Mouse (Mus musculus) thymus, adult 18-20 months (tissue): ENCODE results near the gene Opcml.

ENCODE experiments used
- DNase-seq, 2 experiments: peaks; one replicate each; pipeline ENCODE4 v3.0.0; 2022; ENCODE audit warnings: mixed read lengths in 2 of 2

The Opcml gene

DNA sequence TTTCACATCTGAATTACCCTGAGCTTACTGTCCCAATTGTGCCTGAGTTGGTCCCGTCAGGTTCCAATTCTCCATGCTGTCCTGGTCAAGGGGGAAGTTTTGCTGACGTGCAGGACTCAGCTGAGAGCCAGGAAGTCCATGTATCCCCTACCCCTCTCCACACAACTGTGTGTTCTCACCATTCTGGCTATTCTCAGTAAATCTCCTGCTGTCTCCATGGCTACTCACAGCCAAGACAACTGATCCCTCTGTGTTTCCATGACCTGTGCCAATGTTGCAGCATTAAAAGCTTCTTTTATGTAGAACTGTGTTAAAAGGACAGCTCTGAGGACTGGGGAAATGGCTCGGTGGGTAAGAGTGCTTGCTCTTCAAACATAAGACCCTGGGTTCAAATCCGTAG is 373.4 kb downstream of the Opcml start:
- DNase-seq, result no peak

GRCm38 (mm10) chr9:28171890-28172289 is 381.3 kb downstream of the Opcml start:
- no peak for DNase-seq

DNA sequence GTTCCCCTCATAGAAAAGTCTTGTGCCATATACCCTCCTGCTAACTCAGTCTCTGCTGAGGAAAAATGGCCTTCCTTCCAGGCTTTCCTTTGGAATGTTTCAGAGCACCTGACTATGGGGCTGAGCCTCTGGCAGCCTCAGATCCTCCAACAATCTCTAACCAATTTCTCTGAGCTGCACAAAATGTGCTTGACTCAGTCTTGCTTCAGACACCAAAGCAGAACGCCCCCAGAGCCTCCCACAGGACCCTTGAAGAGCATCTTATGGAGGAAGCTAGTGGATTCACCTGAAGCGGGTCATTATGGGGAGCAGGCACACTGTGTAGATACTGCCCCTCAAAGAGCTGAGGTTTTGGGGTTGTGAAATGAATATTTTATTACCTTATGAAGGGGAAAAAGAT is 386.5 kb downstream of the Opcml start:
- DNase-seq, result no peak

GRCm38 (mm10) chr9:28178123-28178887 is 387.7 kb downstream of the Opcml start:
- no peak for DNase-seq

- no peak for DNase-seq
Observed at GRCm38 (mm10) chr9:28181916-28182315, 391.3 kb downstream of the Opcml start.

DNA sequence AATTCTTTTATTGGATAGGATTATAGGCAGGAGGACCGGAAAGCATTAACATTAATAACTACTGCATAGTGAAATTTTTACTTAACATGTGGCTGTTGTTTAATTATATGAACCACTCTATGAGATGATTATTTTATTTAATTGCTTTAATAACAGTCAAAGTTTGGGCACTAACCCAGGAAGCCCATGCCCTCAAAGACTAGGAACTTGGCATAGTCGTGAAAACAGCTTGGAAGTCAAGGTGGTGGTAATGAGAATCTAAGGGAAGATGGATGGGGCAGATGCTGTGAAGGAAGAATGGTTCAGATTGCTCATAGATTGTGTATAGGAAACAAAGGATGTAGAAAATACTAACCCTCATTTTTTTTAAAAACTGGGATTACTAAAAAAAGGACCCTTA is 399.7 kb downstream of the Opcml start:
- DNase-seq, result no peak

GRCm38 (mm10) chr9:28190751-28191150 is 400.2 kb downstream of the Opcml start:
- DNase-seq, result no peak

DNA sequence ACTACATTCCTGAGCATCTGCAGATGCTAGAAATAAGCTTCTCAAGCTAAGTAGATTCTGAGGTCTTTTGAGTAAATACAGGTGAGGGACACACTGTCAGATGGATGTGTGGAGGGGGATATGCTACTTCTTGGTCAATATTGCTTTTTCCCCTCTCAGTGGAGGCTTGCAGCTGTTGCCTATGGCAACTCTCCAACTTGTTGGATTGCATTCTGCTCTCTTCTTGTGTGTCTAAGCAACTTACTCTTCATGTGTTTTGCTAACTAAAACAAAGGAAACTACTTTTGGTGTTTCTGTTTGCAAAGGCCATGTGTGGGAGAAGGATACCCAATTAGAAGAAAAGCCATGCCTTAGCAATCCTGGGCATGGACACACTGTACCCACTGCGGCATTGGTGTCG is 406.0 kb downstream of the Opcml start:
- DNase-seq, result no peak

GRCm38 (mm10) chr9:28197061-28197460 is 406.5 kb downstream of the Opcml start:
- DNase-seq, result no peak

GRCm38 (mm10) chr9:28197631-28198030 is 407.1 kb downstream of the Opcml start:
- no peak for DNase-seq

DNA sequence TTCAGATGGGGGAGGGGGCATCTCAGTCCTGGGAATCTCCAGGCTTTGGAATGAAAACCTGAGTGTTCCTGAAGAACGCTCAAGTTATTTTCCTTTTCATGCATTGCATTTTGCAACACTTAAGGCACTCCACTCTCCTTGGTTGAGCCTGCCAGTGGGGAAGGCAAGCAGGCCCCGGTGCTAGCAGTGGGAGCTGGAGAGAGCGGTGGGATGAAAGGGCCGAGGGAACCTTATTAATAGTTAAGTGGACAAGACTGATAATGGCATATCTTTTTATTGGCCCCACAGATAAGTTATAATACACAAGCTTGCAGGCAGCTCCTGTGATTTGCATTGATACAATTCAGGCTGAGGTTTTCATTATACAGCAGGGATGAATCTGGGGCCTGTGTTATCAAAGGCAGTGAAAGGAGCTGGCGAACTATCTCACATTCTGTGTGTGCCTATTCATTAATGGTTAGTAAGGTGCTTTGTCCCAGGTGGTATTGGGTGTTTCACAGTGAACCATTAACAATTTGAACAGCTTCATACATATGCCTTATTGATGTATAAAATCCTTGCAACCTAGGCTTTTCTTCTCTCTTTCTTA is 407.6 kb downstream of the Opcml start:
- DNase-seq, result no peak

GRCm38 (mm10) chr9:28207441-28207840 is 416.9 kb downstream of the Opcml start:
- DNase-seq, result no peak

GRCm38 (mm10) chr9:28208696-28209095 is 418.1 kb downstream of the Opcml start:
- no peak for DNase-seq

GRCm38 (mm10) chr9:28211877-28212276 is 421.3 kb downstream of the Opcml start:
- no peak for DNase-seq

DNA sequence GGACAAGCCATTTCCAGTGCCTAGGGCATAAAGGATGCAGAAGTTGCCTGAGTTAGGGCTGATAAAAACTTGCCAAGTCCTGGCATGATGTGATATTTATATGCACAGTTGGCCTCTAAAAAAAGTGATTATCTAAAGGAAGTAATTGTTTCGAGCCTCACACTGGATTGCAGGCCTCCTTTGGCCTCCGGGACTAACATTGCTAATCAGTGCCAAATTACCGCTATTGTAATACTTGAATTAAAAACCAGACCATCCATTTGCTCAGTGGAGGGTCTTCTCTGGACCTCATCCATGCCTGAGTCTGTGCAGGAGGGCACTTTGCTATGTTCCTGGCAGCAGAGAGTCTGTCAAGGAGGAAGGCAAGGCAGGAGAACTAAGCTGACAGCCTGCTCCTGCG is 423.3 kb downstream of the Opcml start:
- no peak for DNase-seq

GRCm38 (mm10) chr9:28218026-28218646 is 427.6 kb downstream of the Opcml start:
- DNase-seq, result no peak

- DNase-seq, result no peak
Observed at GRCm38 (mm10) chr9:28222726-28223125, 432.2 kb downstream of the Opcml start.

- no peak for DNase-seq
Observed at GRCm38 (mm10) chr9:28225824-28226569, 435.4 kb downstream of the Opcml start.

DNA sequence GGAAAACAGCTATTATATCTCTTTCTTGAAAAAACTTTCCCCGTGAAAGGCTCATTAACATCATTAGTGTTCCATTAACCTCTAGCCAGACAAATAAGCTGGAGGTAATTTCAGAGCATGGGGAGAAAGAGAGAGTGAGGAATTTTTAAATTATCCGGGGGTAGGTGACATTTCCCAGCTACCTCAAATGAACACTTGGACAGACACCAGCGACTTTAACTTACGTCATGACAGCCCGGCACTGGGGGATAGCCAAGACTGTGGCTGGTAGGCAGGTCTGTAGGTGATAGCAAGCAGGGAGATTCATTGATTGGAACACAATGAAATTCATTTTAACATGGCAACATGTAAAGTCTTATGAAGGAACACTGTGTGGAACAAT is 436.0 kb downstream of the Opcml start:
- no peak for DNase-seq

DNA sequence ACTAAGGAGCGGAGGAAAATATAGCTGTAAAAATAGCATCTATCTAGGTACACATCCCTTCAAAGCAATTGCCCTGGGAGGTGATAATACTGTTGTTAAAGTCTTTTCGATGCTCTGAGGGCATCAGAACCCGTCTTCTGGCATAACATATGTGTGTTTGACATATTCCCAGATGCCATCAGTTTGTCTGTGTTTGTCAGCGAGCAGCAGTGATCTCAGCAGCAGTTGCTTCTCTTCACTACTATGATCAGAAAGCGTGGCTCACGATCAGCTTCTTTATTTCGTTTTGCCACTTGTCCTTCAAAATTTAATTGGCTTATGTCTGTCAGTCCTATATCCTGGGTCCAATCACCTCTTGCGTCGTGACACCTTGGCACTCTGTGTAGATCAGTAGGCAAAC is 447.9 kb downstream of the Opcml start:
- DNase-seq, result no peak

GRCm38 (mm10) chr9:28247742-28248503 is 457.3 kb downstream of the Opcml start:
- DNase-seq, result no peak

GRCm38 (mm10) chr9:28251341-28251740 is 460.8 kb downstream of the Opcml start:
- DNase-seq, result no peak
